Mouse (Mus musculus) kidney, adult 2 months (tissue): ENCODE measurements at regions not wholly inside any gene's neighbourhood (a gene's known extent, or its start where the extent isn't known, plus 50 kb on each side); places are given as distances from the start of the nearest gene placed in this dataset.

Experiments
- DNase-seq: peaks from one replicate; pipeline ENCODE4 v3.0.0; 2021
- H3K27ac ChIP-seq: fragments of 200-500 bp; 2 replicates; pipeline ENCODE4 v1.5.1; 2012; ENCODE audit warnings: low read depth, low read length, control low read depth, inconsistent platforms; ENCODE audit not compliant: insufficient read depth
- H3K27me3 ChIP-seq: fragments of 200-500 bp; replicated peaks from 2 replicates; pipeline ENCODE4 v1.6.1; 2012; ENCODE audit warnings: mild to moderate bottlenecking, moderate library complexity, low read length, inconsistent platforms; ENCODE audit not compliant: control insufficient read depth, insufficient read depth
- H3K36me3 ChIP-seq: fragments of 200-500 bp; 2 replicates; pipeline ENCODE4 v1.6.1; 2012; ENCODE audit warnings: mild to moderate bottlenecking, moderate library complexity, low read length, inconsistent platforms; ENCODE audit not compliant: control insufficient read depth, insufficient read depth
- H3K4me1 ChIP-seq: fragments of 200-500 bp; 2 replicates; pipeline ENCODE4 v1.6.1; 2011; ENCODE audit warnings: low read length; ENCODE audit not compliant: control insufficient read depth, insufficient read depth
- H3K4me3 ChIP-seq: fragments of 200-500 bp; 2 replicates; pipeline ENCODE4 v1.5.1; 2011; ENCODE audit warnings: mild to moderate bottlenecking, low read depth, low read length, control low read depth; ENCODE audit not compliant: insufficient read depth
- CTCF ChIP-seq: fragments of 200-500 bp; conservative IDR thresholded peaks from 2 replicates; pipeline ENCODE4 v1.5.1; 2011; ENCODE audit warnings: low read depth, mild to moderate bottlenecking, control low read depth, low read length, moderate library complexity, mixed read lengths; ENCODE audit not compliant: insufficient read depth, insufficient read length
- POLR2A ChIP-seq: fragments of 200-500 bp; IDR thresholded peaks from one replicate; pipeline ENCODE4 v1.6.1; 2011; ENCODE audit warnings: low read depth, low read length, control low read depth
- WGBS: fragments of 180-500 bp; shearing (Covaris S2); methylation state at CpG from one replicate; pipeline ENCODE4 v1.1.7; 2018; 5-methylcytosine and 5-hydroxymethylcytosine counted together

- no peak for TF ChIP-seq POLR2A
- H3K27me3 ChIP-seq: no peaks in the 10 kb centered on the region
- no peaks in the 10 kb centered on the region for H3K36me3 ChIP-seq
- DNase-seq: no peak
- H3K27ac ChIP-seq: no peak overlapping the region
- H3K4me1 ChIP-seq: no peaks in the 10 kb centered on the region
- H3K4me3 ChIP-seq: no peak overlapping the region
- WGBS: 70% methylated on average over 13 of the region's 13 CpGs
These were observed 218.8 kb upstream of the Btg1 start for GRCm38 (mm10) chr10:96397931-96398561.

- Histone ChIP-seq H3K4me1 (no peaks in the 10 kb centered on the region), H3K27me3 (no peaks in the 10 kb centered on the region), H3K36me3 (no peaks in the 10 kb centered on the region), H3K27ac (no peak overlapping the region), H3K4me3 (no peak overlapping the region)
- no peak for TF ChIP-seq POLR2A
- WGBS: 51% methylated on average over 9 of the region's 9 CpGs
- no peak for DNase-seq
These were observed 218.1 kb upstream of the Btg1 start for GRCm38 (mm10) chr10:96398562-96399288.

- TF ChIP-seq POLR2A (no peak), CTCF (no peak)
These were observed 217.0 kb upstream of the Btg1 start for GRCm38 (mm10) chr10:96399636-96400400.

GRCm38 (mm10) chr10:96400793-96401192 lies 216.0 kb upstream of the Btg1 start:
- H3K36me3 ChIP-seq: no peaks in the 10 kb centered on the region
- no peaks in the 10 kb centered on the region for H3K4me1 ChIP-seq
- DNase-seq: no peak
- no peaks in the 10 kb centered on the region for H3K27me3 ChIP-seq
- no peak for TF ChIP-seq CTCF
- TF ChIP-seq POLR2A: no peak
- WGBS: 52% methylated on average over 6 of the region's 6 CpGs
- no peak overlapping the region for H3K27ac ChIP-seq
- no peak overlapping the region for H3K4me3 ChIP-seq

More at GRCm38 (mm10) chr10:96399636-96400400, 217.0 kb upstream of the Btg1 start:
- Histone ChIP-seq H3K4me3 (no peak overlapping the region), H3K27me3 (no peaks in the 10 kb centered on the region), H3K27ac (no peak overlapping the region), H3K4me1 (no peaks in the 10 kb centered on the region), H3K36me3 (no peaks in the 10 kb centered on the region)
- WGBS: 72% methylated on average over 8 of the region's 8 CpGs
- DNase-seq: no peak

GRCm38 (mm10) chr10:96406306-96406705 lies 210.5 kb upstream of the Btg1 start:
- TF ChIP-seq POLR2A (no peak), CTCF (no peak)
- no peak overlapping the region for H3K27ac ChIP-seq
- H3K4me1 ChIP-seq: no peaks in the 10 kb centered on the region
- H3K36me3 ChIP-seq: no peaks in the 10 kb centered on the region
- WGBS: 81% methylated on average over 5 of the region's 5 CpGs
- H3K27me3 ChIP-seq: no peaks in the 10 kb centered on the region
- no peak for DNase-seq
- H3K4me3 ChIP-seq: no peak overlapping the region

GRCm38 (mm10) chr10:96407846-96408245 lies 209.0 kb upstream of the Btg1 start:
- no peak overlapping the region for H3K4me3 ChIP-seq
- WGBS: 57% methylated on average over 3 of the region's 3 CpGs

GRCm38 (mm10) chr10:96408250-96408649 lies 208.6 kb upstream of the Btg1 start:
- DNase-seq: no peak
- Histone ChIP-seq H3K4me3 (no peak overlapping the region), H3K36me3 (no peaks in the 10 kb centered on the region), H3K4me1 (no peaks in the 10 kb centered on the region), H3K27ac (no peak overlapping the region), H3K27me3 (no peaks in the 10 kb centered on the region)
- TF ChIP-seq POLR2A (no peak), CTCF (no peak)
- 65% methylated on average over 2 of the region's 2 CpGs for WGBS

More at GRCm38 (mm10) chr10:96407846-96408245, 209.0 kb upstream of the Btg1 start:
- Histone ChIP-seq H3K27ac (no peak overlapping the region), H3K4me1 (no peaks in the 10 kb centered on the region), H3K36me3 (no peaks in the 10 kb centered on the region), H3K27me3 (no peaks in the 10 kb centered on the region)
- TF ChIP-seq CTCF (no peak), POLR2A (no peak)
- DNase-seq: no peak
